Mouse (Mus musculus): ENCODE results near the gene Ikzf4.

Gene Ikzf4

GRCm38 (mm10) chr10:128645111-128646011 lies at the start of gene Ikzf4:
Gene Ikzf4, minus strand, starts transcription at chr10:128645991.
- in situ Hi-C loops (cut with MboI, MseI): no loop called here

GRCm38 (mm10) chr10:128695411-128695991 lies 49.7 kb upstream of the Ikzf4 start:
- in situ Hi-C loops (cut with MboI, MseI): no loop called here

GRCm38 (mm10) chr10:128674469-128675008 lies 28.7 kb upstream of the Ikzf4 start:
- in situ Hi-C loops (cut with MboI, MseI): loop anchor here (5.0 to 10.0 kb wide), 2 partner anchors 47 to 580 kb away; partner anchors contain the start of genes Baz2a and Rps26

GRCm38 (mm10) chr10:128673763-128674468 lies 28.1 kb upstream of the Ikzf4 start, which contains the start of gene Suox:
Gene Suox, minus strand, starts transcription at chr10:128674073.
- in situ Hi-C loops (cut with MboI, MseI): loop anchor here (5.0 to 10.0 kb wide), 2 partner anchors 47 to 579 kb away; partner anchors contain the start of genes Baz2a and Rps26

GRCm38 (mm10) chr10:128671148-128671547 lies 25.4 kb upstream of the Ikzf4 start:
- in situ Hi-C loops (cut with MboI, MseI): loop anchor here (5.0 to 10.0 kb wide), 2 partner anchors 44 to 576 kb away; partner anchors contain the start of genes Baz2a and Rps26

- in situ Hi-C loops (cut with MboI, MseI): no loop called here
Measured at GRCm38 (mm10) chr10:128668790-128669672, 23.2 kb upstream of the Ikzf4 start.

- in situ Hi-C loops (cut with MboI, MseI): no loop called here
Measured at GRCm38 (mm10) chr10:128665806-128666205, 20.0 kb upstream of the Ikzf4 start.

GRCm38 (mm10) chr10:128665307-128665706 lies 19.5 kb upstream of the Ikzf4 start:
- in situ Hi-C loops (cut with MboI, MseI): no loop called here

- in situ Hi-C loops (cut with MboI, MseI): no loop called here
Measured at GRCm38 (mm10) chr10:128664808-128665207, 19.0 kb upstream of the Ikzf4 start.

- in situ Hi-C loops (cut with MboI, MseI): no loop called here
Measured at GRCm38 (mm10) chr10:128663441-128664220, 17.8 kb upstream of the Ikzf4 start.

GRCm38 (mm10) chr10:128662465-128662864 lies 16.7 kb upstream of the Ikzf4 start:
- in situ Hi-C loops (cut with MboI, MseI): no loop called here

- in situ Hi-C loops (cut with MboI, MseI): no loop called here
Measured at GRCm38 (mm10) chr10:128659490-128659889, 13.7 kb upstream of the Ikzf4 start.

- in situ Hi-C loops (cut with MboI, MseI): no loop called here
Measured at GRCm38 (mm10) chr10:128657844-128658243, 12.1 kb upstream of the Ikzf4 start.

- in situ Hi-C loops (cut with MboI, MseI): no loop called here
Measured at GRCm38 (mm10) chr10:128656731-128657130, 10.9 kb upstream of the Ikzf4 start.

- in situ Hi-C loops (cut with MboI, MseI): no loop called here
Measured at GRCm38 (mm10) chr10:128655254-128655653, 9.5 kb upstream of the Ikzf4 start.

- in situ Hi-C loops (cut with MboI, MseI): no loop called here
Measured at GRCm38 (mm10) chr10:128653866-128654265, 8.1 kb upstream of the Ikzf4 start.

GRCm38 (mm10) chr10:128646139-128647089 lies 623 bp upstream of the Ikzf4 start:
- in situ Hi-C loops (cut with MboI, MseI): no loop called here

- in situ Hi-C loops (cut with MboI, MseI): no loop called here
Measured at GRCm38 (mm10) chr10:128642749-128643148, 3.0 kb downstream of the Ikzf4 start.

GRCm38 (mm10) chr10:128641871-128642270 lies 3.9 kb downstream of the Ikzf4 start:
- in situ Hi-C loops (cut with MboI, MseI): no loop called here

Data from T-helper 1 cell (primary cell).